Mouse (Mus musculus): ENCODE measurements around the gene Mrps10.
A peak's percentile ranks its signal among the peaks of the same experiment; 100 is the strongest.

Gene Mrps10

GRCm38 (mm10) chr17:47368401-47369086, at the start of gene Mrps10:
Gene Mrps10, plus strand, starts transcription at chr17:47368887.
- DNase-seq, result peak; percentile 85

DNA sequence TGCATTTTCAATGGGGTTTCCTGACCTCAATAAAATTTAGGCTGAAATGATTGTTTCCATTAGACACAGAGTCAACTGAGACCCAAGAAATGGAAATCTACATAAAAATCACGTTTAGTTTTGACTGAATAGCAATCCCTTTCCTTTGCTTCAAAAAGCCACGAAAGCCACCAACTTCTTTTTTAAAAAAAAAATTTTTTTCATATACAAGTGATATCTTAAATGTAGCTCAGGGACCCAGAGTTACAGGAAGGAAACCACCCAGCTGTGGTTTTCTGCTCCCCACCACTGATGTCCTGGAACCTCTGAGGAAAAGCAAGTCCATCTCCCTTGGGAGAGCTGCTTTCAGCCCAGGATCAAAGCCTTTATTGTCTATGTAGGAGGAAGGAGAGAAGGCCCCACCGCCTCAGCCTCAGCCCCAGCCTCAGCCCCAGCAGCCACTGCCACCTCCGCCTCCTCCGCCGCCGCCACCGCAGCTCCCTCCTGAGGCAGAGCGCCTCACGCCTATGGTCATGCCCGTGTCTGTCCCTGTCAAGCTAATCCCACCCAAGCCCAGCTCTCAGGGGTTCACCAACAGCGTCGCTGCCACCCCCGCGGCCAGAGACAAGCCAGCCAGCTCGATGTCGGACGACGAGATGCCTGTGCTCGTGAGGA, 49.6 kb upstream of the Mrps10 start:
- no peak for DNase-seq

- no peak for DNase-seq
Observed at GRCm38 (mm10) chr17:47319761-47320160, 48.9 kb upstream of the Mrps10 start.

GRCm38 (mm10) chr17:47322128-47322990, 46.3 kb upstream of the Mrps10 start:
- DNase-seq, result no peak

DNA sequence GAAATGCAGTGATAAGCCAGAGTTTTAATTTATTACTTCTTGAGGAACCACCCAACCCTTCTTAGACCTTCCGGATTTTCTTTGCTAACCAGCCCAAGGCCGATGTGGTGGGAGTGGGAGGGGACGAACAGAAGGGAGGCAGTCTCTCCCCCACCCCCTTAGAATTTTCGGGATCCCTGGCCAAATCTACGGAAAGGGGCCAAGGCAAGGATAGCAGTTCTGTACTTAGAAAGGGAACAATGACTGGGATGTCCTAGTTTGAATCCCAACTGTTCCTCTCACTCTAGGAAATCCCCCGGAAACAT, 45.7 kb upstream of the Mrps10 start:
- no peak for DNase-seq

DNA sequence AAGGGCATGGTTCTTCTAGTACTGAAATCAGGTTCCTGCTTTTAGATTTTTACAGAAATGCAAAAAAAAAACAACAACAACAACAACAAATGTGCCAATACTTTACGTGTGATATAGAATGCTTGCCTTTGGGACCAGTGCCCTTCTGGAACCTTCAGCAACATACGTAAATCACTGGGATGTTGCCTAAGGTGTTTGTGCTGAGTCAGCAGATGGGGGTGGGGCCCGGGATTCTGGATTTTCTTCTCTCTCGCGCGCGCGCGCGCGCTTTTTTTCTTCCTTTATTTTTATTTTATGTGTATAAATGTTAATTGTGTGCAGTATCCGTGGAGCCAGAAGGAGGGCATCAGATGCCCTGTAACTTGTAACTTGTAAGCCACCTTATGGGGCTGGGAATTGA, 41.1 kb upstream of the Mrps10 start:
- DNase-seq, result no peak

DNA sequence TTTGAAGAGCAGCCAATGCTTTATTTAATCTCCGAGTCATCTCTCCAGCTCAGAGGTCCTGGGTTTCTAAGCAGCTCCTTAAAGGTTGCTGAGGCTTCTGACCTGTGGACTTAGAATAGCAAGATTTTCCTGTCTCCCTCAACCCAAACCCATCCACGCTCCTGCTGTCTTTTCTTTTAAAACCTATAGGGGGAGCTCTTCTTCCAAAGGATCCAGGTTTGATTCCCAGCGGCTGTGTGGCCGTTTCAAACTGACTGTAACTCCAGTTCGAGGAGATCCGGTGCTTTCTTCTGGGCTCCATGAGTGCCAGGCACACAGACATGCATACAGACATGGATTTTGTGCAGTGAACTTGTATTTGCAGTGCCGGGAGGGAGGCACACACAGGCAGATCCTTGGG, 40.7 kb upstream of the Mrps10 start:
- DNase-seq, result no peak

- DNase-seq, result no peak
Observed at GRCm38 (mm10) chr17:47328552-47329343, 39.9 kb upstream of the Mrps10 start.

DNA sequence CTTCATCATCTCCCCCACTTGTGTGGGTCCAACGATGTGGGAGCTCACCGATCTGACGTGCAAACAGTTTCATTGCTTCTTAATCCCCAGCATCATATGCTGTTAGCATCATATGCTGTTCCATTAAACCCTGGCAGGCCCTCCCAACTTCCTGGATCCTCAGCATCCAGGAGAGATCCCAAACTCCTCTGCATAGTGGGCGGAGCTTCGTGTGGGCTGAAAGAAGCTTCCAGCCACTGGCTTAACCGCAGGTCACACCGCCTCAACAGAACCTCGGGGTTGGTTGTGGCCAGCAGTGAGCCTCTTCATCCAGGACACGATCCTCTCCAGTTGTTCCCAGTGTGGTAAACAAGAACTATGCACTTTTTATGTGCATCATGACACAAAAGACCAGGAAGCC, 38.1 kb upstream of the Mrps10 start:
- no peak for DNase-seq

DNA sequence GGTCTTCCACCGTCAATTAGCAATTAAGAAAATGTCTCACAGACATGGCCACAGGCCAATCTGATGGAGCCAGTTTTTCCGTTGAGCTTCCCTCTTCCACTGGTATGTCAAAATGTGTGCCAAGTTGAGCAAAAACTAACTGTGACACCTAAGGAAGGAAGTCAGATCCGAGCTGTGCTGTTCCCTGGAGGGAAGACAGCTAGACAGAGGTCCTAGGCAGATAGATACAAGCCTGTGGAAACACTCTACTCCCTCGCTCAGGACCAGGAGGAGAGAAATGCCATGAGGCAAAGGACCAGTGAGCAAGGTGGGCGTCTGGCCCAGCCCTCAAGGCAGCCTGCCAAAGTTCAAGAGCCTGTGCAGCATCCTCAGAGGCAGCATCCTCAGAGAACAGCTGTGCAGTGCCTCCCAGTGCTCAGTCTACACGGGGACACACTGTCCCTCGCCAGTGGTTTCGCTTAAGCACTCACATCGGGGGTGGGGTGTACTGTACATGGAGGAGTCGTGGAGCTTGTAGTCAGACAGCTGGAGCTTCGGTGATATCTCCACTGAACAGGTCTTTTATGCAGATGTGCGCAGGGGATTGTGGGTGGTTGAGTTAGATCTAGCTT, 36.6 kb upstream of the Mrps10 start:
- DNase-seq, result peak; percentile 22

DNA sequence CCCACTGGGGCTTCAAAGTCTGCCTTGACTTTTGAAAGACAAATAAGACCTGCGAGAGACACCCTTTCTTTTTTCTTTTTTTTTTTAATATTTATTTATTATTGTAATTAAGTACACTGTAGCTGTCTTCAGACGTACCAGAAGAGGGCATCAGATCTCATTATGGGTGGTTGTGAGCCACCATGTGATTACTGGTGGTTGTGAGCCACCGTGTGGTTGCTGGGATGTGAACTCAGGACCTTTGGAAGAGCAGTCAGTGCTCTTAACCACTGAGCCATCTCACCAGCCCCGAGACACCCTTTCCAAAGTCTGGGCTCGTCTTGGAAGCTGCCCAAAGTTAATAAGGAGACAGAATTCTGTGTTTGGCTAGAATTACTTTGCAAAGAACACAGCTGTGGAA, 36.0 kb upstream of the Mrps10 start:
- DNase-seq, result peak; percentile 15

DNA sequence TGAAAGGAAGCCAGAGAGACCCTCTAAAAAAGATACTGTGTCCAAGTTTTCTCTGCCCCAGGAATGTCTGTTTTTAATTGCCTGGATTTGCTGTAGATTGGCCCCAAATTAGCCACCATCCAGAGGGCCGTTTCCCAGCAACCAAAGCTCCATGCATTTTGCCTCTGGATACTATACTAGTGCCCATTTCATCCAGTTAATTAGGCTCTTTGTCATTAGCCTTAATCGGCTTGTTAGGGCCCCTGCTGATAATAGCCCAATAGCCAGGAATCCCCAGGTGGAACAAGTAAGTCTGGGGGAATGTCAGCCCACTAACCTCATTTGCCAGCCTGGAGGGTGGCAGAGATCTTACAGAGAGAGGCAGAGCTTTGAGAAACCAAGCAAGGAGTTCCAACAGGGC, 35.3 kb upstream of the Mrps10 start:
- DNase-seq, result no peak

- DNase-seq, result no peak
Observed at GRCm38 (mm10) chr17:47343121-47343520, 25.6 kb upstream of the Mrps10 start.

GRCm38 (mm10) chr17:47349721-47350319, 18.9 kb upstream of the Mrps10 start:
- no peak for DNase-seq

- DNase-seq, result peak; percentile 59
Observed at GRCm38 (mm10) chr17:47359964-47360363, 8.7 kb upstream of the Mrps10 start.

DNA sequence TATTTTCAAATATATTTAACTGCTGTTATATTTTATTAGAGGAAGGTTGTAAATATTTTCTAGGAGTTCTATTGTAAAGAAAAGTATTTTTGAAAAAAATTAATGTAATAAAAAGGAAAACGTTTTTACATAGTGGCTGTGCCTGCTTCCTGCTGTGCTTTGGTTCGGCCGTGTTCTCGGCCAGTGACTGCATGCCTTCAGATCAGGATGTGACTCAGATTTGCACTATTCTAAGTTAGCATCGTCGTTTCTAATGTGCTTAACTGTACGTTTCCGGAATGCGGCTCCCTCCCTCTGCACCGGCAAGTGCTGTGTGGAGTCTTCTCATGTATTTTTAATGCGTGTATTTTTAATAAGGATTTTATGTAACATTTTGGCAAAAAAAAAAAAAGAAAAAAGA, 7.3 kb upstream of the Mrps10 start:
- DNase-seq, result no peak

- DNase-seq, result no peak
Observed at GRCm38 (mm10) chr17:47369087-47369443, 378 bp downstream of the Mrps10 start.

GRCm38 (mm10) chr17:47371451-47371850, 2.8 kb downstream of the Mrps10 start:
- DNase-seq, result peak; percentile 70

- DNase-seq, result no peak
Observed at GRCm38 (mm10) chr17:47373991-47374390, 5.3 kb downstream of the Mrps10 start.

GRCm38 (mm10) chr17:47376779-47377280, 8.1 kb downstream of the Mrps10 start:
- no peak for DNase-seq

GRCm38 (mm10) chr17:47378133-47378532, 9.4 kb downstream of the Mrps10 start:
- DNase-seq, result no peak

DNA sequence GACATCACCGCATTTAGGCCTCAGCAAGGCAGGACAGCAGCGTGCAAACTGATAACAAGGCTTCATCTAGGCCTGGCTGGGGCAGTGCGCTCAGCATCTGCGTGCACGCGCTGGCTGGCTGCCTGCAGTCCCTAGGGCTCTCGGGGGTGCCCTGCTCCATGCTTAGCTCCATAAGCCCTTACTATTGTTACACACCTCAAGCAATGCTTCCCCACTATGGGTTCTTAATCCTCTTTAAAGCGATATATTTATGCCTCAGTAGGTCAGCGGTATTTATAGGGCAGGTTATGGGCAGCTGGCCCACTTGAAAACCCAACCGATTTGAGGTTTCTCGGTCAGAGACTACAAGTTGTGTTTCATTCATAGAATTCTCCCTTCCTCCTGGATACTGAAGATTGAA, 13.2 kb downstream of the Mrps10 start:
- DNase-seq, result no peak
